Mouse (Mus musculus) ES-E14 (cell line): Measurements from ENCODE around the gene B4galt2. TPM values are rescaled to one million over a fixed set of nuclear protein-coding genes. Genes with fewer than 3 reads are reported as not detected.

Experiments
- DNase-seq: peaks from one replicate; pipeline ENCODE4 v3.0.0-alpha.2; 2013; ENCODE audit warnings: low read depth, low spot score
- H3K27ac ChIP-seq: 2 replicates; pipeline ENCODE4 v1.5.1; 2012; ENCODE audit warnings: low read depth, mild to moderate bottlenecking, low read length, moderate library complexity, mixed read lengths; ENCODE audit not compliant: poor library complexity, insufficient read depth, severe bottlenecking
- H3K36me3 ChIP-seq: 2 replicates; pipeline ENCODE4 v1.6.1; 2012; ENCODE audit warnings: mild to moderate bottlenecking, low read length, moderate library complexity, mixed read lengths; ENCODE audit not compliant: control insufficient read depth, poor library complexity, insufficient read depth, severe bottlenecking
- H3K4me1 ChIP-seq, 2 experiments: fragments of 150-350 bp in 1 of 2; sonication (generic) in 1 of 2; 2 replicates each; pipeline ENCODE4 v1.6.1; 2012; ENCODE audit warnings: low read length in 2 of 2, mild to moderate bottlenecking in 1 of 2, mixed read lengths in 1 of 2; ENCODE audit not compliant: control insufficient read depth in 2 of 2, insufficient read depth in 2 of 2, poor library complexity in 1 of 2
- H3K4me3 ChIP-seq, 2 experiments: fragments of 150-350 bp in 1 of 2; sonication (generic) in 1 of 2; 2 replicates each; pipeline ENCODE4 v1.5.1; 2012; ENCODE audit warnings: low read length in 2 of 2, low read depth in 1 of 2, mild to moderate bottlenecking in 1 of 2, mixed read lengths in 1 of 2; ENCODE audit not compliant: insufficient read depth in 1 of 2, poor library complexity in 1 of 2, severe bottlenecking in 1 of 2
- H3K9ac ChIP-seq: 2 replicates; pipeline ENCODE4 v1.6.1; 2012; ENCODE audit warnings: low read depth, mild to moderate bottlenecking, low read length, mixed read lengths; ENCODE audit not compliant: poor library complexity, insufficient read depth, severe bottlenecking
- H3K9me3 ChIP-seq: fragments of 150-350 bp; sonication (generic); 2 replicates; pipeline ENCODE4 v1.6.1; 2012; ENCODE audit warnings: low read depth, mild to moderate bottlenecking, low read length; ENCODE audit not compliant: control insufficient read depth, insufficient read depth
- CHD2 ChIP-seq: IDR thresholded peaks from 2 replicates; pipeline ENCODE4 v1.6.1; 2014; ENCODE audit warnings: mild to moderate bottlenecking, low read depth, low read length, inconsistent platforms
- HCFC1 ChIP-seq: IDR thresholded peaks from 2 replicates; pipeline ENCODE4 v1.6.1; 2012; ENCODE audit warnings: low read length, inconsistent platforms, borderline replicate concordance; ENCODE audit not compliant: insufficient read depth
- MAFK ChIP-seq: IDR thresholded peaks from 2 replicates; pipeline ENCODE4 v1.6.1; 2014; ENCODE audit warnings: mild to moderate bottlenecking, low read depth, low read length, inconsistent platforms; ENCODE audit not compliant: insufficient read depth
- ZC3H11A ChIP-seq: IDR thresholded peaks from 2 replicates; pipeline ENCODE4 v1.6.1; 2012; ENCODE audit warnings: low read depth, mild to moderate bottlenecking, inconsistent platforms, low read length, borderline replicate concordance
- ZNF384 ChIP-seq: IDR thresholded peaks from 2 replicates; pipeline ENCODE4 v1.6.1; 2012; ENCODE audit warnings: low read depth, low read length, inconsistent platforms
- in situ Hi-C, 2 experiments: fragments of 600-800 bp; cut with MboI; formaldehyde crosslinking; loops; one replicate each; pipeline ENCODE4 v1.15.1; 2025; ENCODE audit warnings: low sequenced_read_pairs in 2 of 2, inconsistent platforms in 1 of 2; ENCODE audit not compliant: unreplicated experiment in 2 of 2
- total RNA-seq: library from RNA; depleted of rRNA; stranded (reverse); fragments of 300-350 nt; gene quantifications from 2 replicates; pipeline ENCODE4 v1.2.3, GENCODE M21; 2012

B4galt2 gene
- total RNA-seq, 1 experiment = 11.2 TPM

- no peak for DNase-seq
- H3K9me3 ChIP-seq = no peaks in the 10 kb centered on the region
- peaks cover 0 to 16% of the 10 kb centered on the region in 2 experiments; a peak in 1 of 4 replicates for H3K4me1 ChIP-seq
- no peak overlapping the region for H3K9ac ChIP-seq
- H3K36me3 ChIP-seq = peaks cover 22% of the 10 kb centered on the region
- no peak overlapping the region for H3K27ac ChIP-seq
- in situ Hi-C loops = no loop called here
- TF ChIP-seq MAFK (no peak), ZC3H11A (no peak), ZNF384 (no peak), CHD2 (no peak), HCFC1 (no peak)
- H3K4me3 ChIP-seq = no peak overlapping the region
These were observed 859 bp upstream of the B4galt2 start for GRCm38 (mm10) chr4:117884146-117884545.

- H3K36me3 ChIP-seq = peaks cover 18% of the 10 kb centered on the region; the same call in 1 of the 2 replicates
- no peak for DNase-seq
- in situ Hi-C loops = no loop called here
- no peak overlapping the region for H3K9ac ChIP-seq
- no peaks in the 10 kb centered on the region for H3K9me3 ChIP-seq
- TF ChIP-seq ZC3H11A (no peak), CHD2 (no peak), MAFK (no peak), ZNF384 (no peak), HCFC1 (no peak)
- H3K27ac ChIP-seq = no peak overlapping the region
- no peak overlapping the region for H3K4me3 ChIP-seq
- peaks cover 0 to 12% of the 10 kb centered on the region in 2 experiments; a peak in 1 of 4 replicates for H3K4me1 ChIP-seq
These were observed 4.6 kb downstream of the B4galt2 start for GRCm38 (mm10) chr4:117878703-117879102.

GRCm38 (mm10) chr4:117878301-117878700 lies 5.0 kb downstream of the B4galt2 start:
- Histone ChIP-seq H3K27ac (no peak overlapping the region), H3K9me3 (no peaks in the 10 kb centered on the region), H3K4me1 (peaks cover 0 to 12% of the 10 kb centered on the region in 2 experiments; a peak in 1 of 4 replicates), H3K4me3 (no peak overlapping the region), H3K9ac (no peak overlapping the region), H3K36me3 (peaks cover 19% of the 10 kb centered on the region; the same call in 1 of the 2 replicates)
- DNase-seq = no peak
- in situ Hi-C loops = no loop called here
- no peak for TF ChIP-seq MAFK
- TF ChIP-seq CHD2 = no peak
- TF ChIP-seq ZNF384 = no peak
- no peak for TF ChIP-seq ZC3H11A
- no peak for TF ChIP-seq HCFC1

- Histone ChIP-seq H3K9me3 (no peaks in the 10 kb centered on the region), H3K27ac (no peak overlapping the region), H3K36me3 (peaks cover 15% of the 10 kb centered on the region; the same call in 1 of the 2 replicates), H3K4me1 (peaks cover 0 to 12% of the 10 kb centered on the region in 2 experiments; a peak in 2 of 4 replicates), H3K9ac (no peak overlapping the region), H3K4me3 (no peak overlapping the region)
- in situ Hi-C loops = no loop called here
- no peak for DNase-seq
- TF ChIP-seq MAFK = no peak
- no peak for TF ChIP-seq CHD2
- no peak for TF ChIP-seq HCFC1
- TF ChIP-seq ZNF384 = no peak
- TF ChIP-seq ZC3H11A = no peak
These were observed 9.7 kb downstream of the B4galt2 start for GRCm38 (mm10) chr4:117873615-117874014.
